Mouse (Mus musculus) intestine, embryonic 15.5 days (tissue): Measurements from ENCODE around the gene Gm49342. TPM values are rescaled to one million over a fixed set of nuclear protein-coding genes. Genes with fewer than 3 reads are reported as not detected.
"Not testable (repeated sequence)": the region's sequence is repeated elsewhere in the genome, so short reads cannot be mapped to it uniquely, and the experiment has no call there.

Experiments used
- ATAC-seq: fragments of 200-750 bp; cut with Nextera tagmentation; 2 replicates; pipeline ENCODE4 v1.8.0; 2017; ENCODE audit warnings: moderate TSS enrichment, moderate library complexity
- H3K27ac ChIP-seq: fragments of 300-500 bp; sonication (generic); 2 replicates; pipeline ENCODE4 v1.5.1; 2015; ENCODE audit warnings: mild to moderate bottlenecking, inconsistent platforms
- H3K27me3 ChIP-seq: fragments of 300-500 bp; sonication (generic); replicated peaks from 2 replicates; pipeline ENCODE4 v1.6.1; 2015; ENCODE audit warnings: inconsistent platforms
- H3K36me3 ChIP-seq: fragments of 300-500 bp; sonication (generic); 2 replicates; pipeline ENCODE4 v1.6.1; 2015; ENCODE audit warnings: inconsistent platforms
- H3K4me1 ChIP-seq: fragments of 300-500 bp; sonication (generic); replicated peaks from 2 replicates; pipeline ENCODE4 v1.6.1; 2015; ENCODE audit warnings: inconsistent platforms
- H3K4me2 ChIP-seq: fragments of 300-500 bp; sonication (generic); replicated peaks from 2 replicates; pipeline ENCODE4 v1.6.1; 2015; ENCODE audit warnings: mild to moderate bottlenecking, inconsistent platforms
- H3K4me3 ChIP-seq: fragments of 300-500 bp; sonication (generic); replicated peaks from 2 replicates; pipeline ENCODE4 v1.5.1; 2015; ENCODE audit warnings: inconsistent platforms
- H3K9ac ChIP-seq: fragments of 300-500 bp; sonication (generic); 2 replicates; pipeline ENCODE4 v1.6.1; 2015; ENCODE audit warnings: inconsistent platforms
- H3K9me3 ChIP-seq: fragments of 300-500 bp; sonication (generic); 2 replicates; pipeline ENCODE4 v1.6.1; 2016; ENCODE audit warnings: inconsistent platforms
- WGBS: fragments of 180-500 bp; shearing (Covaris S2); methylation state at CpG from one replicate; pipeline ENCODE4 v1.1.7; 2015; 5-methylcytosine and 5-hydroxymethylcytosine counted together
- polyA plus RNA-seq: library from polyadenylated mRNA; unstranded; fragments of >200 nt; fragmentation: Nextera tagmentation; extraction: Ambion mirVana; gene quantifications from 2 replicates; pipeline ENCODE4 v1.2.1, GENCODE M21; 2015

Gm49342 gene
- polyA plus RNA-seq, 1 experiment from 2014 or later, result not detected

- peak overlapping the region; percentile 63 for H3K4me2 ChIP-seq
- peak; percentile 97 for ATAC-seq
- peak overlapping the region; percentile 51 for H3K4me3 ChIP-seq
- not testable (repeated sequence) for H3K27me3 ChIP-seq, H3K36me3 ChIP-seq, H3K9me3 ChIP-seq, H3K4me1 ChIP-seq
- H3K9ac ChIP-seq, result peak overlapping the region; percentile 53
- peak overlapping the region; percentile 90 for H3K27ac ChIP-seq
- under 1% methylated on average over 15 of the region's 15 CpGs for WGBS
Observed at GRCm38 (mm10) chr14:50944668-50945033, 334 bp downstream of the Gm49342 start.

- WGBS, result 5% methylated on average over 6 of the region's 6 CpGs
- not testable (repeated sequence) for H3K27me3 ChIP-seq, H3K4me1 ChIP-seq, H3K9me3 ChIP-seq, H3K36me3 ChIP-seq
- peak overlapping the region; percentile 63 for H3K4me2 ChIP-seq
- peak; percentile 39 for ATAC-seq
- H3K9ac ChIP-seq, result peak overlapping the region; percentile 53
- H3K4me3 ChIP-seq, result peak overlapping the region; percentile 51
- peak overlapping the region; percentile 90 for H3K27ac ChIP-seq
Observed at GRCm38 (mm10) chr14:50945081-50945480, 764 bp downstream of the Gm49342 start.

- not testable (repeated sequence) for ATAC-seq, H3K4me1 ChIP-seq, H3K9me3 ChIP-seq, H3K27me3 ChIP-seq, H3K36me3 ChIP-seq
- peak overlapping the region; percentile 63 for H3K4me2 ChIP-seq
- WGBS, result 16% methylated on average over 3 of the region's 3 CpGs
- peak overlapping the region; percentile 51 for H3K4me3 ChIP-seq
- peak overlapping the region; percentile 90; the same call in 1 of the 2 replicates for H3K27ac ChIP-seq
- peak overlapping the region; percentile 53; the same call in 1 of the 2 replicates for H3K9ac ChIP-seq
Observed at GRCm38 (mm10) chr14:50945526-50945925, 1.2 kb downstream of the Gm49342 start.

- H3K27ac ChIP-seq, result no peak overlapping the region
- H3K4me3 ChIP-seq, result no peak overlapping the region
- H3K27me3 ChIP-seq, result no peaks in the 10 kb centered on the region
- H3K9me3 ChIP-seq, result no peaks in the 10 kb centered on the region
- H3K4me1 ChIP-seq, result no peaks in the 10 kb centered on the region
- no peak for ATAC-seq
- 91% methylated on average over 10 of the region's 10 CpGs for WGBS
- H3K9ac ChIP-seq, result no peak overlapping the region
- H3K36me3 ChIP-seq, result no peaks in the 10 kb centered on the region
- H3K4me2 ChIP-seq, result no peak overlapping the region
Observed at GRCm38 (mm10) chr14:50955487-50955886, 11.2 kb downstream of the Gm49342 start.

- WGBS, result 9% methylated on average over 19 of the region's 19 CpGs
- H3K27me3 ChIP-seq, H3K36me3 ChIP-seq, H3K9me3 ChIP-seq, H3K9ac ChIP-seq, H3K4me1 ChIP-seq, H3K27ac ChIP-seq, H3K4me3 ChIP-seq: not testable (repeated sequence)
- peak within 1 kb of the TSS; percentile 49 for H3K4me2 ChIP-seq
- peak; percentile 80 for ATAC-seq
Observed at GRCm38 (mm10) chr14:50955942-50956508, 11.7 kb downstream of the Gm49342 start, which contains the start of gene Pnp2. Gene Pnp2, plus strand, starts transcription at chr14:50955992.

GRCm38 (mm10) chr14:50956724-50957123, 12.4 kb downstream of the Gm49342 start:
- not testable (repeated sequence) for H3K27ac ChIP-seq, ATAC-seq
- 83% methylated on average over 6 of the region's 6 CpGs for WGBS

GRCm38 (mm10) chr14:50957146-50957545, 12.8 kb downstream of the Gm49342 start:
- H3K4me3 ChIP-seq, H3K9me3 ChIP-seq, H3K27ac ChIP-seq, H3K36me3 ChIP-seq, H3K4me2 ChIP-seq, H3K9ac ChIP-seq, H3K4me1 ChIP-seq, H3K27me3 ChIP-seq: not testable (repeated sequence)
- 49% methylated on average over 3 of the region's 3 CpGs for WGBS
- ATAC-seq, result peak; percentile 65

More at GRCm38 (mm10) chr14:50956724-50957123, 12.4 kb downstream of the Gm49342 start:
- not testable (repeated sequence) for H3K9me3 ChIP-seq, H3K27me3 ChIP-seq, H3K9ac ChIP-seq, H3K4me3 ChIP-seq, H3K36me3 ChIP-seq, H3K4me1 ChIP-seq
- peak overlapping the region; percentile 49 for H3K4me2 ChIP-seq

GRCm38 (mm10) chr14:50958289-50958995, 14.1 kb downstream of the Gm49342 start:
- not testable (repeated sequence) for ATAC-seq, H3K9ac ChIP-seq, H3K27ac ChIP-seq

GRCm38 (mm10) chr14:50968216-50968980, 24.1 kb downstream of the Gm49342 start:
- Histone ChIP-seq H3K4me2 (no peak overlapping the region), H3K27me3 (no peaks in the 10 kb centered on the region), H3K27ac (no peak overlapping the region), H3K9ac (no peak overlapping the region), H3K4me1 (no peaks in the 10 kb centered on the region), H3K4me3 (no peak overlapping the region), H3K36me3 (no peaks in the 10 kb centered on the region), H3K9me3 (no peaks in the 10 kb centered on the region)
- 87% methylated on average over 5 of the region's 5 CpGs for WGBS
- ATAC-seq, result no peak

More at GRCm38 (mm10) chr14:50958289-50958995, 14.1 kb downstream of the Gm49342 start:
- not testable (repeated sequence) for H3K27me3 ChIP-seq, H3K36me3 ChIP-seq, H3K4me2 ChIP-seq, H3K4me1 ChIP-seq, H3K9me3 ChIP-seq, H3K4me3 ChIP-seq
- 89% methylated on average over 5 of the region's 5 CpGs for WGBS

- H3K27me3 ChIP-seq, result no peaks in the 10 kb centered on the region
- H3K9me3 ChIP-seq, result no peaks in the 10 kb centered on the region
- no peaks in the 10 kb centered on the region for H3K36me3 ChIP-seq
- H3K27ac ChIP-seq, result no peak overlapping the region
- no peaks in the 10 kb centered on the region for H3K4me1 ChIP-seq
- H3K4me2 ChIP-seq, result no peak overlapping the region
- no peak overlapping the region for H3K4me3 ChIP-seq
- ATAC-seq, result no peak
- 16% methylated on average over 1 of the region's 1 CpGs for WGBS
- H3K9ac ChIP-seq, result no peak overlapping the region
Observed at GRCm38 (mm10) chr14:50969041-50969440, 24.7 kb downstream of the Gm49342 start.

- WGBS, result 42% methylated on average over 12 of the region's 12 CpGs
- H3K9me3 ChIP-seq, result no peaks in the 10 kb centered on the region
- no peak for ATAC-seq
- no peak overlapping the region for H3K27ac ChIP-seq
- H3K4me2 ChIP-seq, result no peak overlapping the region
- no peaks in the 10 kb centered on the region for H3K27me3 ChIP-seq
- H3K4me1 ChIP-seq, result no peaks in the 10 kb centered on the region
- H3K36me3 ChIP-seq, result no peaks in the 10 kb centered on the region
- no peak overlapping the region for H3K4me3 ChIP-seq
- H3K9ac ChIP-seq, result no peak overlapping the region
Observed at GRCm38 (mm10) chr14:50969558-50970544, 25.5 kb downstream of the Gm49342 start.

GRCm38 (mm10) chr14:50970822-50971221, 26.5 kb downstream of the Gm49342 start:
- ATAC-seq, result no peak
- H3K4me3 ChIP-seq, result no peak overlapping the region
- no peak overlapping the region for H3K9ac ChIP-seq
- H3K4me1 ChIP-seq, result no peaks in the 10 kb centered on the region
- WGBS, result 48% methylated on average over 1 of the region's 1 CpGs
- H3K9me3 ChIP-seq, result no peaks in the 10 kb centered on the region
- H3K36me3 ChIP-seq, result no peaks in the 10 kb centered on the region
- H3K27ac ChIP-seq, result no peak overlapping the region
- no peak overlapping the region for H3K4me2 ChIP-seq
- no peaks in the 10 kb centered on the region for H3K27me3 ChIP-seq
